Mouse (Mus musculus): Measurements from ENCODE around the gene Ppp1r1b. TPM values are rescaled to one million over a fixed set of nuclear protein-coding genes. Genes with fewer than 3 reads are reported as not detected.

Gene Ppp1r1b
- polyA plus RNA-seq, 1 experiment: not detected

GRCm38 (mm10) chr11:98333981-98334741 is 14.0 kb upstream of the Ppp1r1b start:
- Histone ChIP-seq H3K36me3 (ENCODE audit: control insufficient read depth, insufficient read depth) (no peaks in the 10 kb centered on the region), H3K27me3 (ENCODE audit: control insufficient read depth, insufficient read depth, insufficient read length) (peaks cover 83% of the 10 kb centered on the region), H3K79me2 (ENCODE audit: control insufficient read depth, insufficient read depth) (no peaks in the 10 kb centered on the region), H3ac (ENCODE audit: control insufficient read depth, insufficient read length) (no peak overlapping the region), H3K4me2 (ENCODE audit: low read depth) (no peak overlapping the region), H3K4me3 (no peak overlapping the region)
- no peak for TF ChIP-seq MAX (IDR thresholded peaks at IDR 0.05; ENCODE audit: low read depth)
- TF ChIP-seq MYOD1 (IDR thresholded peaks at IDR 0.05; ENCODE audit: control insufficient read depth in 1 of 3, insufficient read length in 2 of 3, low read depth in 2 of 3): peak in 1 of 3 experiments; percentile 19
- peak in 1 of 3 experiments; percentile 17 for TF ChIP-seq MYOG (IDR thresholded peaks at IDR 0.05; ENCODE audit: control insufficient read depth in 1 of 3, insufficient read depth in 1 of 3, insufficient read length in 2 of 3, low read depth in 2 of 3)

GRCm38 (mm10) chr11:98335250-98335649 is 13.0 kb upstream of the Ppp1r1b start:
- Histone ChIP-seq H3ac (ENCODE audit: control insufficient read depth, insufficient read length) (no peak overlapping the region), H3K36me3 (ENCODE audit: control insufficient read depth, insufficient read depth) (no peaks in the 10 kb centered on the region), H3K4me2 (ENCODE audit: low read depth) (no peak overlapping the region), H3K4me3 (no peak overlapping the region), H3K27me3 (ENCODE audit: control insufficient read depth, insufficient read depth, insufficient read length) (peaks cover 78% of the 10 kb centered on the region), H3K79me2 (ENCODE audit: control insufficient read depth, insufficient read depth) (no peaks in the 10 kb centered on the region)
- TF ChIP-seq E2F4 (IDR thresholded peaks at IDR 0.05; ENCODE audit: insufficient read depth) (no peak), USF1 (IDR thresholded peaks at IDR 0.05; ENCODE audit: low read depth) (no peak), MYOD1 (IDR thresholded peaks at IDR 0.05; ENCODE audit: control insufficient read depth in 1 of 3, insufficient read length in 2 of 3, low read depth in 2 of 3) (no peak), TCF12 (IDR thresholded peaks at IDR 0.05; ENCODE audit: insufficient read depth, poor library complexity, severe bottlenecking) (no peak), TCF3 (IDR thresholded peaks at IDR 0.05; ENCODE audit: insufficient read length, low read depth) (no peak), MYOG (IDR thresholded peaks at IDR 0.05; ENCODE audit: control insufficient read depth in 1 of 3, insufficient read depth in 1 of 3, insufficient read length in 2 of 3, low read depth in 2 of 3) (no peak), SRF (IDR thresholded peaks at IDR 0.05; ENCODE audit: control insufficient read depth, insufficient read length, low read depth) (no peak), POLR2AphosphoS2 (IDR thresholded peaks at IDR 0.05; ENCODE audit: insufficient read length, low read depth) (no peak), MAX (IDR thresholded peaks at IDR 0.05; ENCODE audit: low read depth) (no peak), POLR2A (IDR thresholded peaks at IDR 0.05; ENCODE audit: insufficient read length, low read depth) (no peak), REST (IDR thresholded peaks at IDR 0.05; ENCODE audit: insufficient read depth, insufficient read length) (no peak)

- TF ChIP-seq MYOD1 (IDR thresholded peaks at IDR 0.05; ENCODE audit: control insufficient read depth in 1 of 3, insufficient read length in 2 of 3, low read depth in 2 of 3) (peak in 2 of 3 experiments; percentile 42 to 65), POLR2A (IDR thresholded peaks at IDR 0.05; ENCODE audit: insufficient read length, low read depth) (no peak), MYOG (IDR thresholded peaks at IDR 0.05; ENCODE audit: control insufficient read depth in 1 of 3, insufficient read depth in 1 of 3, insufficient read length in 2 of 3, low read depth in 2 of 3) (peak in 1 of 3 experiments; percentile 48), CEBPB (IDR thresholded peaks at IDR 0.05; ENCODE audit: insufficient read depth, poor library complexity, severe bottlenecking) (no peak)
- Histone ChIP-seq H3K4me3 (no peak overlapping the region), H3K27me3 (ENCODE audit: control insufficient read depth, insufficient read depth, insufficient read length) (peaks cover 66% of the 10 kb centered on the region), H3ac (ENCODE audit: control insufficient read depth, insufficient read length) (no peak overlapping the region), H3K79me2 (ENCODE audit: control insufficient read depth, insufficient read depth) (no peaks in the 10 kb centered on the region), H3K36me3 (ENCODE audit: control insufficient read depth, insufficient read depth) (no peaks in the 10 kb centered on the region), H3K4me2 (ENCODE audit: low read depth) (no peak overlapping the region)
Observed at GRCm38 (mm10) chr11:98336245-98337107, 11.7 kb upstream of the Ppp1r1b start.

- peak overlapping the region; percentile 6 for H3K4me3 ChIP-seq
Observed at GRCm38 (mm10) chr11:98338507-98338961, 9.7 kb upstream of the Ppp1r1b start.

More at GRCm38 (mm10) chr11:98338507-98338961, 9.7 kb upstream of the Ppp1r1b start:
- peak overlapping the region; percentile 18 for H3ac ChIP-seq (ENCODE audit: control insufficient read depth, insufficient read length)
- H3K27me3 ChIP-seq (ENCODE audit: control insufficient read depth, insufficient read depth, insufficient read length): peaks cover 57% of the 10 kb centered on the region
- H3K4me2 ChIP-seq (ENCODE audit: low read depth): peak overlapping the region; percentile 62
- TF ChIP-seq USF1 (IDR thresholded peaks at IDR 0.05; ENCODE audit: low read depth): no peak
- TF ChIP-seq MYOG (IDR thresholded peaks at IDR 0.05; ENCODE audit: control insufficient read depth in 1 of 3, insufficient read depth in 1 of 3, insufficient read length in 2 of 3, low read depth in 2 of 3): no peak
- TF ChIP-seq MAX (IDR thresholded peaks at IDR 0.05; ENCODE audit: low read depth): no peak
- no peak for TF ChIP-seq REST (IDR thresholded peaks at IDR 0.05; ENCODE audit: insufficient read depth, insufficient read length)
- TF ChIP-seq POLR2A (IDR thresholded peaks at IDR 0.05; ENCODE audit: insufficient read length, low read depth): no peak
- TF ChIP-seq POLR2AphosphoS2 (IDR thresholded peaks at IDR 0.05; ENCODE audit: insufficient read length, low read depth): no peak
- no peak for TF ChIP-seq CEBPB (IDR thresholded peaks at IDR 0.05; ENCODE audit: insufficient read depth, poor library complexity, severe bottlenecking)
- no peaks in the 10 kb centered on the region for H3K36me3 ChIP-seq (ENCODE audit: control insufficient read depth, insufficient read depth)
- H3K79me2 ChIP-seq (ENCODE audit: control insufficient read depth, insufficient read depth): no peaks in the 10 kb centered on the region

Data from myocyte (in vitro differentiated cells).